Mouse (Mus musculus) megakaryocyte, embryonic 14.5 days (primary cell): ENCODE data around the gene Gm17359.

Experiments
- FLI1 ChIP-seq: IDR thresholded peaks from 2 replicates; pipeline ENCODE4 v1.6.1; 2012; ENCODE audit warnings: low read length, inconsistent platforms, mixed read lengths
- GATA1 ChIP-seq: IDR thresholded peaks from 3 replicates; pipeline ENCODE4 v1.6.1; 2012; ENCODE audit warnings: mixed read lengths, low read length, inconsistent platforms, borderline replicate concordance

GRCm38 (mm10) chr3:79402056-79402455, 65.6 kb downstream of the Gm17359 start:
- TF ChIP-seq GATA1 (no peak), FLI1 (no peak)
